Mouse (Mus musculus) regulatory T cell (primary cell): ENCODE results near the gene Gdpd4.

ENCODE experiments used
- in situ Hi-C: fragments of 300-600 bp; cut with MboI, MseI; formaldehyde crosslinking; loops from one replicate; pipeline ENCODE4 v1.15.1; 2025; ENCODE audit warnings: high pct_unique_total_duplicates

Gene Gdpd4

DNA sequence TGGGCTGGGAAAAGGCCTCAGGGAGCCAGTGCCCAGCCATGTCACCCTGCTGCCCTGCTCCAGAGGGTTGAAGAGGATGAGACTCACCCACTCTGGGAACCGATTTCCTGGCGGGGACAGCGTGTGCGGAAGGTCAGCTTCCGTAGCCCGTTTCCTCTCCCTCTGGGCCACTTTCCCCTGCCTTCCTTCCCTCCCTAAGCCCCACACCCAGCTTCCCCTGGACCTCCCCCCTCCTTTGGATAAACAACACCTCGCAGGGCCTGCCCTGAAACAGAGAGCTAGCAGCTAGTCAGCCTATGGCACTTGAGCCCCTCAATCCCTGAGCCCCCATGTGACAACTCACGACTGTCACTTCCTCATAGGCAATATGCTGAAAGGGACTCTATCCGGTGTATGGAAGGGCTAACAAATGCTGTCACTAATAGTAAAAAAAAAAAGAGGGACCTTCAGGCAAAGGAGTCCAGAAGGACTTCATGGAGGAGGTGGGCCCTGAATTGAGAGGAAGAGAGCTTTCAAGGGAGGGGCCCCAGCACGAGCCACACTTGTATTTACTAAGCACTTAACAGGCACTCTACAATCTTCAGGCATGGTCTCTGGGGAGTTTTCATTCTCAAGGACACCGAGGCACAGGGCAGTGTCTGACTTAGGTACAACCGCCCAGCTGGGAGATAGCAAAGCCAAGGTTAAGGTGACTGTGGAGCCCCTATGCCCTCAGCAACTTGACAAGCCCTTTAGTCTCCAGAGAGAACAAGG, 165.0 kb downstream of the Gdpd4 start:
- in situ Hi-C loops, result no loop called here

- in situ Hi-C loops, result no loop called here
These were observed 165.6 kb downstream of the Gdpd4 start for GRCm38 (mm10) chr7:98085314-98085713.

DNA sequence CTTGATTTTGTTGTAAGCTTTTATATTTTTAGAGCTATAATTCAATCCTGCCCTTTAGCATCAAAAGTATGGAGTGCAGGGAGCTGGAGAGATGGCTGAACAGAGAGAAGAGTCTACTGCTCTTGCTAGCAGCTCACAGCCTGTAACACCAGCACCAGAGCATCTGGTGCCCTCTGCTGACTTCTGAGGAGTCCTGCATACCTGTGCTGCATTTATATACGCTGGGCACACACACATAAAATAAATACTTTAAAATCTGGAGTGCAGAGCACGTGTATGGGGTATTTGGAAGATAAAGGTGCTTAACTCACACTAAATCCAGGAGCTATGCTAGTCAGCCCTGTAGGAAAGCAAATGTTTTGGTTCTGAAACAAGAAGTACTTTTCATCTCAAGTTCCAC, 166.6 kb downstream of the Gdpd4 start:
- in situ Hi-C loops, result no loop called here

DNA sequence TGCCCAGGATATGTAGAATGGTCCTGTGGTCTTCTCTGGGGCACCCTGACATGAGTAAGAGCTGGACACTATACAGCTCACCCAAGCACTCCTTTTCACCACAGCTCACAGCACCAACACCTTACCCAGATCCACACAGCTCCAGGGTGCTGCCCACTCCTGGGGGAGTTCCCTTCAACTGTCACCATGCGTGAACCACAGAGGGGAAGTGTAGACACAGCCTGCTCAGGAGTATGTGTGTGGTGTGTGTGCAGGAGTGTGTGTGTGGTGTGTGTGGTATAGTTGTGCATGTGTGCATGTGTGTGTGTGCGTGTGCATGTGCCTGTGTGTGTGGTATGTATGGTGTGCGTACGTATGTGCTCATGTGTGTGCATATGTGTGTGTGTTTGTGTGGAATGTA, 176.1 kb downstream of the Gdpd4 start:
- in situ Hi-C loops, result no loop called here

DNA sequence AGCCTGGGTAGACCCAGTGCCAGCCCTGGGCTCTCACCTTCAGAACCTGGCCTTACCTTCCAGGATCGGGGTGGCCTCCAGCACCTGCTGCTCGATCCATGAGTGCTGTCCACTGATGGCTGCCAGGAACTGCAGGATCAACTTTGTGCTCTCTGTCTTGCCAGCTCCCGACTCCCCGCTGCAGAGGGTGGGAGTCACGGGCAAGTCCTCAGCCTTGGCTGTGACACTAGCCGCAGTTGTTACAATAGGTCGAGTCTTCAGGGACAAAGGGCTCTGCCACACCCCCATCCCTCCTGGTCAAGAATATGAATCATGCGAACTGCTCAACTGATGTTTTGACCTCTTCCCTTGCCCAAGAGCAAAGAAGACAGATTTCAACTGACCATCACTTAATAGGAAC, 177.8 kb downstream of the Gdpd4 start:
- in situ Hi-C loops, result no loop called here
